Mouse (Mus musculus): ENCODE measurements around the gene Add2.

GRCm38 (mm10) chr6:86053594-86053993 is 25.1 kb downstream of the Add2 start:
- TF ChIP-seq CTCF (IDR thresholded peaks at IDR 0.05; ENCODE audit: extremely low read depth, insufficient read depth, insufficient read length, insufficient replicate concordance) (no peak), POLR2A (IDR thresholded peaks at IDR 0.05; ENCODE audit: low read depth, low read length) (no peak)
